Mouse (Mus musculus): Measurements from ENCODE around the gene Elf2. TPM values are rescaled to one million over a fixed set of nuclear protein-coding genes. Genes with fewer than 3 reads are reported as not detected.

Gene Elf2
- 22.3 and 22.6 TPM in 2 replicates for polyA plus RNA-seq (2015; fragmentation: Nextera tagmentation; extraction: Ambion mirVana)

GRCm38 (mm10) chr3:51340552-51341267, at the start of gene Elf2:
TSS of gene Elf2 (minus strand) at chr3:51340663.
- peak within 1 kb of the TSS; percentile 97 for H3K9ac ChIP-seq
- H3K4me2 ChIP-seq, result peak within 1 kb of the TSS; percentile 100
- no peaks in the 10 kb centered on the region for H3K27me3 ChIP-seq
- no peaks in the 10 kb centered on the region for H3K36me3 ChIP-seq (replicated peaks)
- peak; percentile 84 for ATAC-seq (ENCODE audit: insufficient read depth)
- peak within 1 kb of the TSS; percentile 98 for H3K27ac ChIP-seq (replicated peaks)
- WGBS (ENCODE audit: insufficient replicate concordance), result under 1% methylated on average over 87 of the region's 87 CpGs
- no peaks in the 10 kb centered on the region for H3K9me3 ChIP-seq (replicated peaks)
- peak within 1 kb of the TSS; percentile 97 for H3K4me3 ChIP-seq (replicated peaks)
- peaks cover 36% of the 10 kb centered on the region for H3K4me1 ChIP-seq (replicated peaks)

GRCm38 (mm10) chr3:51388904-51389303, 48.4 kb upstream of the Elf2 start:
- no peaks in the 10 kb centered on the region for H3K36me3 ChIP-seq (replicated peaks)
- peak; percentile 97 for ATAC-seq (ENCODE audit: insufficient read depth)
- 2% methylated on average over 13 of the region's 13 CpGs for WGBS (ENCODE audit: insufficient replicate concordance)
- H3K9ac ChIP-seq, result peak overlapping the region; percentile 53
- peak overlapping the region; percentile 75 for H3K27ac ChIP-seq (replicated peaks)
- H3K4me3 ChIP-seq (replicated peaks), result peak overlapping the region; percentile 49
- peak overlapping the region; percentile 79 for H3K4me2 ChIP-seq
- H3K9me3 ChIP-seq (replicated peaks), result no peaks in the 10 kb centered on the region
- peaks cover 35% of the 10 kb centered on the region for H3K4me1 ChIP-seq (replicated peaks)
- H3K27me3 ChIP-seq, result 0 out of 2 replicates have a peak, but pooled peaks cover 3% of the 10 kb centered on the region

GRCm38 (mm10) chr3:51387868-51388381, 47.5 kb upstream of the Elf2 start:
- H3K27ac ChIP-seq (replicated peaks), result 0 out of 2 replicates have a peak overlapping the region, but pooled peaks have one; percentile 35
- 55% methylated on average over 8 of the region's 8 CpGs for WGBS (ENCODE audit: insufficient replicate concordance)
- peak overlapping the region; percentile 16 for H3K4me3 ChIP-seq (replicated peaks)
- no peak for ATAC-seq (ENCODE audit: insufficient read depth)
- H3K4me2 ChIP-seq, result peak overlapping the region; percentile 46
- no peaks in the 10 kb centered on the region for H3K9me3 ChIP-seq (replicated peaks)
- 0 out of 2 replicates have a peak, but pooled peaks cover 3% of the 10 kb centered on the region for H3K27me3 ChIP-seq
- peaks cover 35% of the 10 kb centered on the region for H3K4me1 ChIP-seq (replicated peaks)
- H3K9ac ChIP-seq, result peak overlapping the region; percentile 13; the same call in 1 of the 2 replicates
- no peaks in the 10 kb centered on the region for H3K36me3 ChIP-seq (replicated peaks)

GRCm38 (mm10) chr3:51387134-51387451, 46.6 kb upstream of the Elf2 start:
- Histone ChIP-seq H3K9me3 (replicated peaks) (no peaks in the 10 kb centered on the region), H3K36me3 (replicated peaks) (no peaks in the 10 kb centered on the region), H3K4me1 (replicated peaks) (peaks cover 35% of the 10 kb centered on the region), H3K27ac (replicated peaks) (no peak overlapping the region), H3K4me3 (replicated peaks) (no peak overlapping the region), H3K9ac (no peak overlapping the region), H3K4me2 (no peak overlapping the region), H3K27me3 (0 out of 2 replicates have a peak, but pooled peaks cover 3% of the 10 kb centered on the region)
- 64% methylated on average over 3 of the region's 3 CpGs for WGBS (ENCODE audit: insufficient replicate concordance)
- no peak for ATAC-seq (ENCODE audit: insufficient read depth)

GRCm38 (mm10) chr3:51386441-51387133, 46.1 kb upstream of the Elf2 start:
- Histone ChIP-seq H3K4me3 (replicated peaks) (no peak overlapping the region), H3K27me3 (0 out of 2 replicates have a peak, but pooled peaks cover 3% of the 10 kb centered on the region), H3K4me1 (replicated peaks) (peaks cover 35% of the 10 kb centered on the region), H3K36me3 (replicated peaks) (no peaks in the 10 kb centered on the region), H3K9me3 (replicated peaks) (no peaks in the 10 kb centered on the region), H3K9ac (no peak overlapping the region), H3K27ac (replicated peaks) (no peak overlapping the region), H3K4me2 (no peak overlapping the region)
- 55% methylated on average over 12 of the region's 12 CpGs for WGBS (ENCODE audit: insufficient replicate concordance)
- ATAC-seq (ENCODE audit: insufficient read depth), result no peak

GRCm38 (mm10) chr3:51383409-51383808, 42.9 kb upstream of the Elf2 start:
- no peak overlapping the region for H3K9ac ChIP-seq
- H3K36me3 ChIP-seq (replicated peaks), result no peaks in the 10 kb centered on the region
- H3K4me2 ChIP-seq, result no peak overlapping the region
- H3K27ac ChIP-seq (replicated peaks), result no peak overlapping the region
- ATAC-seq (ENCODE audit: insufficient read depth), result no peak
- H3K27me3 ChIP-seq, result no peaks in the 10 kb centered on the region
- WGBS (ENCODE audit: insufficient replicate concordance), result 76% methylated on average over 12 of the region's 12 CpGs
- H3K4me1 ChIP-seq (replicated peaks), result peaks cover 22% of the 10 kb centered on the region
- no peak overlapping the region for H3K4me3 ChIP-seq (replicated peaks)
- no peaks in the 10 kb centered on the region for H3K9me3 ChIP-seq (replicated peaks)

- H3K9ac ChIP-seq, result no peak overlapping the region
- H3K9me3 ChIP-seq (replicated peaks), result no peaks in the 10 kb centered on the region
- ATAC-seq (ENCODE audit: insufficient read depth), result no peak
- H3K4me1 ChIP-seq (replicated peaks), result peaks cover 21% of the 10 kb centered on the region
- WGBS (ENCODE audit: insufficient replicate concordance), result 45% methylated on average over 4 of the region's 5 CpGs
- no peak overlapping the region for H3K27ac ChIP-seq (replicated peaks)
- H3K4me3 ChIP-seq (replicated peaks), result no peak overlapping the region
- no peaks in the 10 kb centered on the region for H3K27me3 ChIP-seq
- H3K36me3 ChIP-seq (replicated peaks), result no peaks in the 10 kb centered on the region
- no peak overlapping the region for H3K4me2 ChIP-seq
These were observed 40.2 kb upstream of the Elf2 start for GRCm38 (mm10) chr3:51380660-51381014.

- peaks cover 27% of the 10 kb centered on the region for H3K4me1 ChIP-seq (replicated peaks)
- H3K4me3 ChIP-seq (replicated peaks), result no peak overlapping the region
- WGBS (ENCODE audit: insufficient replicate concordance), result 67% methylated on average over 5 of the region's 5 CpGs
- H3K4me2 ChIP-seq, result no peak overlapping the region
- no peaks in the 10 kb centered on the region for H3K27me3 ChIP-seq
- H3K9ac ChIP-seq, result no peak overlapping the region
- H3K27ac ChIP-seq (replicated peaks), result no peak overlapping the region
- ATAC-seq (ENCODE audit: insufficient read depth), result no peak
- no peaks in the 10 kb centered on the region for H3K9me3 ChIP-seq (replicated peaks)
- no peaks in the 10 kb centered on the region for H3K36me3 ChIP-seq (replicated peaks)
These were observed 39.6 kb upstream of the Elf2 start for GRCm38 (mm10) chr3:51379786-51380659.

GRCm38 (mm10) chr3:51378665-51378946, 38.1 kb upstream of the Elf2 start:
- WGBS (ENCODE audit: insufficient replicate concordance), result 72% methylated on average over 3 of the region's 3 CpGs
- ATAC-seq (ENCODE audit: insufficient read depth), result no peak
- Histone ChIP-seq H3K4me1 (replicated peaks) (peaks cover 27% of the 10 kb centered on the region), H3K4me3 (replicated peaks) (peak overlapping the region; percentile 48), H3K36me3 (replicated peaks) (no peaks in the 10 kb centered on the region), H3K27me3 (no peaks in the 10 kb centered on the region), H3K27ac (replicated peaks) (peak overlapping the region; percentile 26; the same call in 1 of the 2 replicates), H3K9ac (peak overlapping the region; percentile 43; the same call in 1 of the 2 replicates), H3K4me2 (peak overlapping the region; percentile 64), H3K9me3 (replicated peaks) (no peaks in the 10 kb centered on the region)

- Histone ChIP-seq H3K9me3 (replicated peaks) (no peaks in the 10 kb centered on the region), H3K4me2 (peak overlapping the region; percentile 64), H3K27me3 (no peaks in the 10 kb centered on the region), H3K4me1 (replicated peaks) (peaks cover 31% of the 10 kb centered on the region), H3K4me3 (replicated peaks) (peak overlapping the region; percentile 48), H3K27ac (replicated peaks) (peak overlapping the region; percentile 26), H3K9ac (peak overlapping the region; percentile 43; the same call in 1 of the 2 replicates), H3K36me3 (replicated peaks) (no peaks in the 10 kb centered on the region)
- WGBS (ENCODE audit: insufficient replicate concordance), result 31% methylated on average over 31 of the region's 31 CpGs
- ATAC-seq (ENCODE audit: insufficient read depth), result peak; percentile 32; the same call in 1 of the 2 replicates
These were observed 37.6 kb upstream of the Elf2 start for GRCm38 (mm10) chr3:51377878-51378664.

Data from liver, embryonic 15.5 days (tissue).